Mouse (Mus musculus): ENCODE results near the gene Ldb2.

DNA sequence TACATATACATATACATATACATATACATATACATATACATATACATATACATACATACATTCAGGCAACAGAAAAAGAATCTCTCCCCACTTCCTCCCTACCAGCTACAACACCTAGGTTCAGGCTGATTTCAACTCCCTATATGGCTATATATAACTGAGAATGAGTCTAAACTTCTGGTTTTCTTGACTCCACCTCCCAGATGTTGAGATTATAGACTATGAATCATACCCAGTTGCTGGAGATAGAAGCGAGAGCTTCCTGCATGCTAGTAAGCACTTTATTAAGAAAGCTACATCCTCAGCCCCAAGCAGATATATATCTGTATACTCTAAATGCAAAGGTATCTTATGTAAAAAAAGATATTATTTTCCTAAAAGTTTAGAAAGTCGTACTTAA lies 74.0 kb downstream of the Ldb2 start:
- TF ChIP-seq CTCF (IDR thresholded peaks at IDR 0.05; ENCODE audit: low read depth) (no peak), EP300 (IDR thresholded peaks at IDR 0.05; ENCODE audit: low read depth) (no peak)
